Mouse (Mus musculus) brown adipose tissue, adult 24 weeks (tissue): ENCODE measurements around the gene Adam19. TPM values are rescaled to one million over a fixed set of nuclear protein-coding genes. Genes with fewer than 3 reads are reported as not detected.
A peak's percentile ranks its signal among the peaks of the same experiment; 100 is the strongest.
"Not testable (repeated sequence)": the region's sequence is repeated elsewhere in the genome, so short reads cannot be mapped to it uniquely, and the experiment has no call there.

Experiments
- H3K27ac ChIP-seq: fragments of 200-500 bp; replicated peaks from 2 replicates; pipeline ENCODE4 v1.5.1; 2012; ENCODE audit warnings: low read depth, mild to moderate bottlenecking, low read length
- H3K4me1 ChIP-seq: fragments of 200-500 bp; 2 replicates; pipeline ENCODE4 v1.6.1; 2012; ENCODE audit warnings: low read length, mixed read lengths; ENCODE audit not compliant: control insufficient read depth, insufficient read depth, insufficient read length
- H3K4me3 ChIP-seq: fragments of 200-500 bp; 2 replicates; pipeline ENCODE4 v1.5.1; 2012; ENCODE audit warnings: low read depth, mild to moderate bottlenecking, low read length, moderate library complexity; ENCODE audit not compliant: insufficient read depth
- polyA plus RNA-seq: library from polyadenylated mRNA; stranded (reverse); fragments of >200 nt; gene quantifications from 2 replicates; pipeline ENCODE4 v1.2.4, GENCODE M21; 2012; ENCODE audit not compliant: missing spikeins, insufficient read depth, insufficient read length

The Adam19 gene
- polyA plus RNA-seq, 1 experiment = 3.1 TPM

- H3K4me1 ChIP-seq = no peaks in the 10 kb centered on the region
- H3K27ac ChIP-seq = no peak overlapping the region
- no peak overlapping the region for H3K4me3 ChIP-seq
Observed at GRCm38 (mm10) chr11:46143342-46143741, 87.5 kb downstream of the Adam19 start.

GRCm38 (mm10) chr11:46145163-46145875 is 89.5 kb downstream of the Adam19 start:
- H3K27ac ChIP-seq = no peak overlapping the region

DNA sequence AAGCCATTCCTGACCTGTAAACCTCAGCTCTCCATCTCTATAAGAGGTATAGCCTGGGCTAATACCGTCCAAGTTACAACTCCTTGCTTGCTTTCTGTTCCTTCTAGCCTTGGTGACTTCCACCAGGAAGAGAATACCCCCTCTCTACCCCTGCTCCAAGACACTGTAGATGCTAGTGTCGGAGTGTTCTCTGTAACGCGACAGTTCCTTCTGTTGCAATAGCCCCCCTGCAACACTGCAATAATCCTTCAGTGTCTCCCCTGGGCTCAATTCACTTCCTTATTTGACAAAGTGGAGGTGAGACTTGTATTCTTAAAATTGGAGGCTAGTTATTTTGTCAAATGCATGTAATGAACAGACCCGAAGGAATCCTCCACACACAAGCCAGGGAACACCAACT is 90.8 kb downstream of the Adam19 start:
- Histone ChIP-seq H3K4me1 (no peaks in the 10 kb centered on the region), H3K27ac (no peak overlapping the region), H3K4me3 (no peak overlapping the region)

More at GRCm38 (mm10) chr11:46145163-46145875, 89.5 kb downstream of the Adam19 start:
- H3K4me1 ChIP-seq = no peaks in the 10 kb centered on the region
- H3K4me3 ChIP-seq = no peak overlapping the region

DNA sequence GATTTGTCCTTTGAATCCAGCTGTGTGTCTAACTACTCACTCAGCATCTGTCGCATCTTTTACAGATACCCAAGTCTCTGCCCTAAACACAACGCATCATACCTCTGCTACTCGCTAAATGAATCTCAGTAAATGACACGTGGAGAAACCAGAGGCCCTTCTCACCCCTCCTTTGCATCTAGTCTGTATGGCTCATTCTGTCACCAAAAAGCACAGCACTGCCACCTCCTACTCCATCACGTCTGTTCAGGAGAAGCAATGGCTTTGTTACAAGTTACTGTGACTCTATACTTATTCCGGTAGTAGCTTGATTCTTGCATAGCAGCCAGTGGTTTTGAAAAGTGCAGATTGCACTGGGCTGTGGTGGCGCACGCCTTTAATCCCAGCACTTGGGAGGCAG is 101.2 kb downstream of the Adam19 start:
- Histone ChIP-seq H3K4me1 (no peaks in the 10 kb centered on the region), H3K4me3 (no peak overlapping the region), H3K27ac (no peak overlapping the region)

GRCm38 (mm10) chr11:46157462-46157861 is 101.7 kb downstream of the Adam19 start:
- Histone ChIP-seq H3K27ac (no peak overlapping the region), H3K4me3 (no peak overlapping the region)

DNA sequence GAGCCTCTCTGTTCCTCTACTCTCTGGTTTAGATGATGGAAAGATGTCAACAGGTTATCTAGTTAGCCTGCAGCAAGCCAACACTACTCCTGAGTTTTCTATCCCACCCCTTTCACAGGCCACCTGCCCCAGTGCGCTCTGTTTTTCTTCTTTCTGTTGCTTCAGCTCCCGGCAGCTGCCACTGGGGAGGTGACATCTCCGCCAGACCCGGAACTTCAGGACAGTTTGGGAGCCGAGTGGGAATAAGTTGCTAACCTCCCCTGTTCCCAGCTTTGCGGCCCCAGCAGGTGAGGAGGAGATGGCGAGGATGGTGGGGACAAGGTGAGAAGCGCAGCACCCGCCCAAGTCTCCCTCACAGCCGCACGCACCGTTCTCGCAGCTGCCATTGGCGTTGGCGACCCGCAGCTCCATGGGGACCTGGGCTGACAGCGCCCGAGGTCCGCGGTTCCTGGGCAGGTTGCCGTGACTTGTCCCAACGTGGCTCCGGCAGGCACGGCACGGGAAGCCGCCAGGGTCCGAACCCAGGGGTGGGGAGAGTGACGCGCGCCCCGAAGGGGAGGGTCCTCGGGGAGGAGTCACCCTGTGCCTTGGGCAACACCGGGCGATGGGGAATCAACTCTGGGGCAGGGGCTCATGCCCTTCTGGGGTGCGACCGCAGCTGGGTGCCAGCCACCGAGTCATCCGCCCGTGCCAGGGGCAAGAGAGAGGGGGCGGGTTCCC is 110.2 kb downstream of the Adam19 start, which contains the start of gene Nipal4:
Gene Nipal4, minus strand, starts transcription at position 643 of the 720 bp plus-strand sequence.
- H3K4me1 ChIP-seq = no peaks in the 10 kb centered on the region; the same call in 1 of the 2 replicates
- H3K4me3 ChIP-seq = peak within 1 kb of the TSS; percentile 40
- H3K27ac ChIP-seq = no peak within 1 kb of the TSS

More at GRCm38 (mm10) chr11:46157462-46157861, 101.7 kb downstream of the Adam19 start:
- no peaks in the 10 kb centered on the region for H3K4me1 ChIP-seq

DNA sequence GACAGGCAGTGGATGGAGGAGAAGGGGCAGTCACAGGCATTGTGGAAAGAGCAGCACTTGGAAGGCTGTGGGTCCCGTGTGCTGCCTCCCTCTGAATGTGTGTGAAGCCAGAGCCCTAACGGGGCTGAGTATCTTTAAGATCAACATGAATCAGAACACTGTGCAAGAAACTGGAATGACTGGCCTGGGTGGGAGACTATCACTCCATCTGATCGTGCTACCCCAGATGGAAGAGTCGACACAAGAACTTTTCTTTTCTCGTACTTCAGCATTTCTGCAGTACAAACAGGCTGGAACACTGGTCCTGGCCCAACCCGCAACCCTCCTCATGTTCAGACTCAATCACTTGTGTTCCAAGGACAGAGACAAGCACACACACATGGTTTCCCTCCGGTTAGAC is 112.7 kb downstream of the Adam19 start:
- no peak overlapping the region for H3K27ac ChIP-seq
- H3K4me1 ChIP-seq = no peaks in the 10 kb centered on the region; the same call in 1 of the 2 replicates
- H3K4me3 ChIP-seq = no peak overlapping the region

- no peak overlapping the region for H3K27ac ChIP-seq
- H3K4me1 ChIP-seq = no peaks in the 10 kb centered on the region; the same call in 1 of the 2 replicates
- no peak overlapping the region for H3K4me3 ChIP-seq
Observed at GRCm38 (mm10) chr11:46169908-46170307, 114.1 kb downstream of the Adam19 start.

- Histone ChIP-seq H3K27ac (no peak overlapping the region), H3K4me1 (no peaks in the 10 kb centered on the region), H3K4me3 (no peak overlapping the region)
Observed at GRCm38 (mm10) chr11:46172128-46172527, 116.3 kb downstream of the Adam19 start.

- Histone ChIP-seq H3K4me3 (no peak overlapping the region), H3K4me1 (no peaks in the 10 kb centered on the region), H3K27ac (no peak overlapping the region)
Observed at GRCm38 (mm10) chr11:46176155-46176554, 120.4 kb downstream of the Adam19 start.

- Histone ChIP-seq H3K4me3 (no peak overlapping the region), H3K4me1 (no peaks in the 10 kb centered on the region), H3K27ac (no peak overlapping the region)
Observed at GRCm38 (mm10) chr11:46177246-46178043, 121.7 kb downstream of the Adam19 start.

DNA sequence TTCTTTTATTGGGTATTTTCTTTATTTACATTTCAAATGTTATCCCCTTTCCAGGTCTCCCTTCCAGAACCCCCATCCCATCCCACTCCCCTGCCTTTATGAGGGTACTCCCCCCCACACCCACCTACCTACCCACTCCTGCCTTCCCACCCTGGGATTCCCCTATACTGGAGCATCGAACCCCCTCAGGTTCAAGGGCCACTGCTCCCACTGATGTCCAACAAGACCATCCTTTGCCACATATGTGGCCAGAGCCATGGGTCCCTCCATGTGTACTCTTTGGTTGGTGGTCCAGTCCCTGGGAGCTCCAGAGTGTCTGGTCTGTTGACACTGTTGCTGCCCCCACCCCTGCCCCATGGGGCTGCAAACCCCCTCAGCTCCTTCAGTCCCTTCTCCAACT is 126.2 kb downstream of the Adam19 start:
- H3K4me1 ChIP-seq, H3K4me3 ChIP-seq, H3K27ac ChIP-seq: not testable (repeated sequence)

- Histone ChIP-seq H3K27ac (no peak overlapping the region), H3K4me1 (no peaks in the 10 kb centered on the region), H3K4me3 (no peak overlapping the region)
Observed at GRCm38 (mm10) chr11:46184946-46185345, 129.2 kb downstream of the Adam19 start.

DNA sequence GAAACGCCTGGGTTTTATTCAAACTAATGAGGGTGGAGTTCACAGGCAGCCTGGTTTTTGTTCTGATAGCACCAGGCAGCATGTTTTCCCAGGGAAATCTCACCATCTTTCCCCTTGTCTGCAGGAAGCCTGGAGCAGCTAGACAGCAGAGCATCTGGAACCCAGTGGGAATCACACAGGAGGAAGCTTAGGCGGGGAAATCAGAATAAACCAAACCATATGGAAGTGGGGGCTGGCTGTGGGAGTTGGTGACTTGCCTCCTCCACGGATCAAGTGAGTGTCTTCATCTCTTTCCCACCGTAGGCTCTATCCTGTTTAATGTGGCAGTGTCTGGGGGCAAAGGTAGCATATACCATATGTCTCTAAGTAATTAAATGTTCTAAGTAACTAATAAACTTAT is 129.7 kb downstream of the Adam19 start:
- Histone ChIP-seq H3K27ac (no peak overlapping the region), H3K4me3 (no peak overlapping the region), H3K4me1 (no peaks in the 10 kb centered on the region)

DNA sequence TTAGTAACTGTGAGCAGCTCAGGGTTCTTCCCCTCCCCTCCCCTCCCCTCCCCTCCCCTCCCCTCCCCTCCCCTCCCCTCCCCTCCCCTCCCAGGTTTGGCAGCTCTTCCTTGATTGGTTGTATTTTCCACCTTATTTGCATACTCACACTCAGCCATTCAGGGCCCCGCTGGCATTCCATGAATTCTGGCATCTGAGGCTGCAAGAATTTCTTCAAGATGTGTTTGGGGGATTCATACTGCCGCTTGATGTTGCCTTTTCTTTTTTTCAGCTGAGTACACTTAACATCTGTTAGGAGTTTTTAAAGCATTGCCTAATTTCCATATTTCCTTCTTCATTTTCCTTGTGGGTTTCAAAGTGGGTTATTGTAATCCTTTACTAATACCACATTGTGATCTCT is 132.5 kb downstream of the Adam19 start:
- no peak overlapping the region for H3K27ac ChIP-seq
- no peak overlapping the region for H3K4me3 ChIP-seq
- no peaks in the 10 kb centered on the region for H3K4me1 ChIP-seq
